Mouse (Mus musculus): ENCODE results near the gene Mto1. TPM values are rescaled to one million over a fixed set of nuclear protein-coding genes. Genes with fewer than 3 reads are reported as not detected.
"Not testable (repeated sequence)": the region's sequence is repeated elsewhere in the genome, so short reads cannot be mapped to it uniquely, and the experiment has no call there.

Mto1 gene
- polyA plus RNA-seq, 1 experiment from 2014 or later, result 26.0 TPM

GRCm38 (mm10) chr9:78480227-78480626 is 32.2 kb downstream of the Mto1 start:
- ATAC-seq (ENCODE audit: low FRiP score), result not testable (repeated sequence)

DNA sequence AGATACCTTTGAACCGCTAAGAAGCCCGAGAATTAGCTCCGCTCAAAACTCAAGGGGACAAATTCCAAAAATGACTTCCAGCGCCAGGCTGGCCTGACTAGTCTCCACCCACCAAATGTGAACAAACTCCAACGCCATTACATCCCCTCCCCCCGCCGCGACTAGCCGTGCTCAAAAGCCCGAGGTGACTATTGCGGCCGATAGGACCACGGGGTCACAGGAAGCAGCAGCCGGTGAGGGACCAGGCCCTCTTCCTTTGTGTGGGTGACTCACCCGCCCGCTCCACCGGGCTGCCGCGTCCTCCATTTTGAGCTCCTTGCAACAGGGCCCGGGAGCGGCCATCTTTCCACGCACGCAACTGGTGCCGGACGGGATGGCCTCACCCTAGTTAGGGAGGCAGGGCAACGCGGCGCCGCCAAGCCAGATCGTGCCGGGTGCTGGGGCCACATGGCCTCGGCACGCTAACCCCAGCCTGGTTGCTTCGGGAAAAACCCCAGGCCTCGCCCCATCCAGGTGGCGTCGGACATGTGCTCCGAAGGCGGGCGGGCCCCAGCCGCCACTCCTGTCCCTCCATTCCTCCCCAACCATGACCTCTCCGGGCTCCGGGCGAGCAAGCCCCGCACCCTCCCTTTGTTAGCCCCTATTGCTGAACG is 32.8 kb downstream of the Mto1 start:
- Histone ChIP-seq H3K4me3 (ENCODE audit: low read depth, low read length) (peak overlapping the region; percentile 98), H3K27me3 (ENCODE audit: control insufficient read depth, insufficient read depth, low read length) (no peaks in the 10 kb centered on the region), H3K4me2 (peak overlapping the region; percentile 61), H3K9me3 (ENCODE audit: control insufficient read depth, low read length) (no peaks in the 10 kb centered on the region), H3K4me1 (ENCODE audit: control insufficient read depth, insufficient read depth, low read length) (peaks cover 8% of the 10 kb centered on the region), H3K9ac (ENCODE audit: low read length) (peak overlapping the region; percentile 99), H3K27ac (ENCODE audit: low read depth, low read length) (peak overlapping the region; percentile 87), H3K36me3 (ENCODE audit: control insufficient read depth, insufficient read depth, low read length) (peaks cover 16% of the 10 kb centered on the region; the same call in 1 of the 2 replicates)
- DNase-seq (ENCODE audit: low spot score, missing footprints), result peak; percentile 97
- WGBS, result under 1% methylated on average over 46 of the region's 46 CpGs
- peak; percentile 30 for ATAC-seq (ENCODE audit: low FRiP score)

More at GRCm38 (mm10) chr9:78480227-78480626, 32.2 kb downstream of the Mto1 start:
- H3K4me3 ChIP-seq (ENCODE audit: low read depth, low read length), result peak overlapping the region; percentile 98
- H3K9me3 ChIP-seq (ENCODE audit: control insufficient read depth, low read length); H3K4me1 ChIP-seq (ENCODE audit: control insufficient read depth, insufficient read depth, low read length); H3K27me3 ChIP-seq (ENCODE audit: control insufficient read depth, insufficient read depth, low read length); DNase-seq (ENCODE audit: low spot score, missing footprints): not testable (repeated sequence)
- peak overlapping the region; percentile 87 for H3K27ac ChIP-seq (ENCODE audit: low read depth, low read length)
- H3K9ac ChIP-seq (ENCODE audit: low read length), result peak overlapping the region; percentile 99
- H3K36me3 ChIP-seq (ENCODE audit: control insufficient read depth, insufficient read depth, low read length), result peaks cover 16% of the 10 kb centered on the region; the same call in 1 of the 2 replicates
- H3K4me2 ChIP-seq, result peak overlapping the region; percentile 61
- WGBS, result under 1% methylated on average over 13 of the region's 13 CpGs

DNA sequence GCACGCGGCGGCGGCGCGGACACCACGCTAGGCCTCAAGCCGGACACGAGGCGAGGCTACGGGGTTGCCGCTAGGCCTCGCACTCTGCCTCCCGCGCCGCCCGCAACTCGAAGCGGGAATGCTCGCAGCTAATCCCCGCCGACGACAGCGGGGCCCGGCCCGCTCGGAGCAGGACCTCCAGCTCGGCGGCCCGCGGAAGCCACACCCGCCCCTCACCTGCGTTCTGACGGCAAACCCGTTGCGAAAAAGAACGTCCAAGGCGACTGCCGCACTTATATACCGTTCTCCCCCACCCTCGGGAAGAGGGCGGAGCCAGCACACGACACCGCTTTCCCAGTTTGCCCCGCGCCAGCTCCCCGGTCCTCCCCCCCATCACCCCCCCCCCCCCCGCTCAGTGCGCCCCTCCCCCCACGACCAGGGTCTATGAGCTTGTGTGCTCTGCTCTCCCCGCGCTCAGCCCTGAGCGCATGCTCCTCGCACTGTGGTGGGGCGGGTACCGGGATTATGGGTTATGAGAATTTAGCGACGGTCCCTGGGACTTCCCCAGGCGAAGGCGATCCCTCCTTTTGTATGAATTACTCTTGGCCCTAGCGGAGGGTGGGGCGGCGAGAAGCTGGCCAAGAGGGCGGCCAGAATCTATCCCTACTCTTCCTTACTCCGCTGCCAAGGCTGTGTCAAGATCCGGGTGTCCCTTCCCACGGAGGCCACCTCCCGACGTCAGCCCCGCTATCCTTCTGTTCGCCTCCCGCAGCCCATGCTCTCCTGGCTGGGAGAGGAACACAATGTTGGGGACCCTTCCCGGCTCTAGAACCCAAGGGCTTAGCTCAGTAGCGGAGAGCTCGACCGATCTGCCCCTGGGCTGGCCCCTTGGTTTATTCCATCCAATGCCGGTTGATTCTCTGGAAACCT is 33.7 kb downstream of the Mto1 start:
- no peaks in the 10 kb centered on the region for H3K9me3 ChIP-seq (ENCODE audit: control insufficient read depth, low read length)
- H3K4me1 ChIP-seq (ENCODE audit: control insufficient read depth, insufficient read depth, low read length), result peaks cover 8% of the 10 kb centered on the region
- peak; percentile 98 for ATAC-seq (ENCODE audit: low FRiP score)
- no peaks in the 10 kb centered on the region for H3K27me3 ChIP-seq (ENCODE audit: control insufficient read depth, insufficient read depth, low read length)
- peak overlapping the region; percentile 98 for H3K4me3 ChIP-seq (ENCODE audit: low read depth, low read length)
- DNase-seq (ENCODE audit: low spot score, missing footprints), result peak; percentile 99
- under 1% methylated on average over 65 of the region's 77 CpGs for WGBS
- peak overlapping the region; percentile 99 for H3K9ac ChIP-seq (ENCODE audit: low read length)
- H3K4me2 ChIP-seq, result peak overlapping the region; percentile 61
- peak overlapping the region; percentile 98 for H3K27ac ChIP-seq (ENCODE audit: low read depth, low read length)
- H3K36me3 ChIP-seq (ENCODE audit: control insufficient read depth, insufficient read depth, low read length), result peaks cover 16% of the 10 kb centered on the region; the same call in 1 of the 2 replicates

DNA sequence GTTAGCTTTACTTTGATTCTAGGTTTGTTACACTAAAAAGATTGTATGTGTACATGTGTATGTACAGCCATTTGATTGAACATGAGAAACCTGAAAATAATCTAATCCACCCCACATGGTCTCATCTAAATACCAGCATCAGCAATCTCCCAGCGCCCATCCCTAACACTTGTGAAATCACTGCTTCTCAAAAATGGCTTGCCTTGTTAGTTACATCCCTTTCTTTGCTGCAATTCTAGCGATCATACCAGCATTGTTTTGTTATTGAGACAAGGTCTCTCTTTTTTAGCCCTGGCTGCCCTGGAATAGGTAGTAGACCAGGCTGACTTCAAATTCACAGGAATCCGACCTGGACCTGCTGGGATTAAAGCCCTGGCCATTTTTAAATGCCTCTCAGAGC is 34.4 kb downstream of the Mto1 start:
- 9% methylated on average over 3 of the region's 3 CpGs for WGBS
- ATAC-seq (ENCODE audit: low FRiP score) (no peak), DNase-seq (ENCODE audit: low spot score, missing footprints) (no peak)
- H3K9ac ChIP-seq (ENCODE audit: low read length), result peak overlapping the region; percentile 90
- H3K4me2 ChIP-seq, result peak overlapping the region; percentile 52
- peaks cover 8% of the 10 kb centered on the region for H3K4me1 ChIP-seq (ENCODE audit: control insufficient read depth, insufficient read depth, low read length)
- no peaks in the 10 kb centered on the region for H3K9me3 ChIP-seq (ENCODE audit: control insufficient read depth, low read length)
- H3K27ac ChIP-seq (ENCODE audit: low read depth, low read length), result peak overlapping the region; percentile 98
- H3K27me3 ChIP-seq (ENCODE audit: control insufficient read depth, insufficient read depth, low read length), result no peaks in the 10 kb centered on the region
- peak overlapping the region; percentile 98 for H3K4me3 ChIP-seq (ENCODE audit: low read depth, low read length)
- peaks cover 11% of the 10 kb centered on the region; the same call in 1 of the 2 replicates for H3K36me3 ChIP-seq (ENCODE audit: control insufficient read depth, insufficient read depth, low read length)

DNA sequence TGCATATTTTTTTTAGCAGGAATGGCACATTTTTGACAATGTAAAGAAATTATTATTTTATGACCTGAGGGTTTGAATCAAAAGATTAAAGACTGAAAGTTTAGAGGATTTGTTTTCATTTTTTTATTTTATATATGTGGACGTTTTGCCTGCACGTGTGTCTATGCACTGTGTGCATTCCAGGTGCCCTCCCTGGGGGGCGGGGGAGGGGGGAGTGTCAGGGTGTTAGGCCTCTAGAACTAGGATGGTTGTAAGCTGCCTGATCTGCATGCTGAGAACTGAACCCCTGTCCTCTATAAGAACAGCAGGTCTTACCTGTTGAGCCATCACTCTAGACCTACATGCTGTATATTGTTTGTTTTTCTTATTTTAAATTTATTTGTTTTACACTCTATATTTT is 36.7 kb downstream of the Mto1 start:
- Histone ChIP-seq H3K27me3 (ENCODE audit: control insufficient read depth, insufficient read depth, low read length) (no peaks in the 10 kb centered on the region), H3K4me3 (ENCODE audit: low read depth, low read length) (no peak overlapping the region), H3K9me3 (ENCODE audit: control insufficient read depth, low read length) (no peaks in the 10 kb centered on the region), H3K27ac (ENCODE audit: low read depth, low read length) (no peak overlapping the region), H3K36me3 (ENCODE audit: control insufficient read depth, insufficient read depth, low read length) (no peaks in the 10 kb centered on the region), H3K4me1 (ENCODE audit: control insufficient read depth, insufficient read depth, low read length) (peaks cover 9% of the 10 kb centered on the region), H3K9ac (ENCODE audit: low read length) (no peak overlapping the region), H3K4me2 (no peak overlapping the region)
- ATAC-seq (ENCODE audit: low FRiP score) (no peak), DNase-seq (ENCODE audit: low spot score, missing footprints) (no peak)
- WGBS, result 83% methylated on average over 3 of the region's 3 CpGs

DNA sequence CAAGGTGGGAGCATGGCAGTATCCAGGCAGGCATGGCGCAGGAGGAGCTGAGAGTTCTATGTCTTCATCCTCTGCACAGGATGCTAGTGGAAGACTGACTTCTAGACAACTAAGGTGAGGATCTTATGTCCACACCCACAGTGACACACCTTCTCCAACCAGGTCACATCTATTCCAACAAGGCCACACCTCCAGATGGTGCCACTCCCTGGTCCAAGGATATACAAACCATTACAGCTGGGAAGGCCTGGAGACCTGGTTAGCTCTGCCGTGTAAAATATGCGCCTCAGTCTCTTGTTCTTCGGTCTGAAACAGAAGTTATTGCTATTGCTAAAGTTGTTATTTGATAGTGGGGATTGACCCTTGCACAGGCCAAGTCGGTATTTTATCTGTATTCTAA is 40.0 kb downstream of the Mto1 start:
- H3K27me3 ChIP-seq (ENCODE audit: control insufficient read depth, insufficient read depth, low read length); ATAC-seq (ENCODE audit: low FRiP score); H3K36me3 ChIP-seq (ENCODE audit: control insufficient read depth, insufficient read depth, low read length): not testable (repeated sequence)

DNA sequence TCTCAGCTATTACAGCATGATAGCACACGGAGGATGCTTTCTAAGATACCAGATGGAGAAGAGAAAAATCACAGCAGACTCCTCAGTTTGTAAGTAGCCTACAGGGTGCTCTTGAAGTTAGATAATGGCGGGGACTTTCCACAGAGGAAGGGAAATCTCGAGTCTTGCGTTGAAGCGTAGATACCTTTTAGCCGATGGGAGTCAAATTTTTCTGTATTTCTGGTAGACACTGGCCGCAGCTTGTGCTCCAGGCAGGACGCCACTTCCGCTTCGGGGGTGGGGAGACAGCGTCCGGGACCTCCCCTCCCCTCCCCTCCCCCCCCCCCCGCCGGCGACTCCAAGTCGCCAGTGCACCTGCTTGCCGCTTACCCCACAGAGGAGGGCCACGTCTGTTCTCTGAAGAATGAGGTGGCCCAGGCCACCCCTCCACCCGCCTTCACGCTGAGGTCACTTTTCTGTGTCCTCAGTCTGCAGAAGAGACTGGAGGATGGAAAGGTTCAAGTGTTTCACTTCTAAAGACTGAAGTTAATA is 40.9 kb downstream of the Mto1 start, which contains the start of gene Eef1a1:
Eef1a1 (minus strand) TSS at position 262 of the 531 bp plus-strand sequence.
- no peaks in the 10 kb centered on the region for H3K27me3 ChIP-seq (ENCODE audit: control insufficient read depth, insufficient read depth, low read length)
- H3K4me3 ChIP-seq (ENCODE audit: low read depth, low read length), result peak within 1 kb of the TSS; percentile 34
- no peak within 1 kb of the TSS; the same call in 1 of the 2 replicates for H3K27ac ChIP-seq (ENCODE audit: low read depth, low read length)
- H3K36me3 ChIP-seq (ENCODE audit: control insufficient read depth, insufficient read depth, low read length), result no peaks in the 10 kb centered on the region
- H3K4me1 ChIP-seq (ENCODE audit: control insufficient read depth, insufficient read depth, low read length), result peaks cover 3% of the 10 kb centered on the region; the same call in 1 of the 2 replicates
- peak within 1 kb of the TSS; percentile 70 for H3K9ac ChIP-seq (ENCODE audit: low read length)
- peak within 1 kb of the TSS; percentile 55 for H3K4me2 ChIP-seq
- no peaks in the 10 kb centered on the region for H3K9me3 ChIP-seq (ENCODE audit: control insufficient read depth, low read length)
- DNase-seq (ENCODE audit: low spot score, missing footprints) (peak; percentile 94), ATAC-seq (ENCODE audit: low FRiP score) (peak; percentile 80)
- WGBS, result 4% methylated on average over 19 of the region's 20 CpGs

More for the DNA sequence above, 40.0 kb downstream of the Mto1 start:
- not testable (repeated sequence) for H3K4me2 ChIP-seq; H3K27ac ChIP-seq (ENCODE audit: low read depth, low read length); H3K9me3 ChIP-seq (ENCODE audit: control insufficient read depth, low read length); H3K4me1 ChIP-seq (ENCODE audit: control insufficient read depth, insufficient read depth, low read length); H3K4me3 ChIP-seq (ENCODE audit: low read depth, low read length); DNase-seq (ENCODE audit: low spot score, missing footprints); H3K9ac ChIP-seq (ENCODE audit: low read length)
- WGBS, result 96% methylated on average over 5 of the region's 5 CpGs

GRCm38 (mm10) chr9:78491169-78491568 is 43.2 kb downstream of the Mto1 start:
- Histone ChIP-seq H3K27me3 (ENCODE audit: control insufficient read depth, insufficient read depth, low read length) (no peaks in the 10 kb centered on the region), H3K4me3 (ENCODE audit: low read depth, low read length) (no peak overlapping the region), H3K4me2 (no peak overlapping the region), H3K9ac (ENCODE audit: low read length) (no peak overlapping the region), H3K4me1 (ENCODE audit: control insufficient read depth, insufficient read depth, low read length) (peaks cover 3% of the 10 kb centered on the region; the same call in 1 of the 2 replicates), H3K36me3 (ENCODE audit: control insufficient read depth, insufficient read depth, low read length) (no peaks in the 10 kb centered on the region), H3K27ac (ENCODE audit: low read depth, low read length) (no peak overlapping the region), H3K9me3 (ENCODE audit: control insufficient read depth, low read length) (no peaks in the 10 kb centered on the region)
- 90% methylated on average over 3 of the region's 3 CpGs for WGBS
- ATAC-seq (ENCODE audit: low FRiP score) (no peak), DNase-seq (ENCODE audit: low spot score, missing footprints) (no peak)

Measured in midbrain, embryonic 11.5 days (tissue).